Mouse (Mus musculus) kidney, postnatal 0 days (tissue): ENCODE results near the gene Myof. TPM values are rescaled to one million over a fixed set of nuclear protein-coding genes. Genes with fewer than 3 reads are reported as not detected.

ENCODE experiments used
- ATAC-seq: fragments of 200-750 bp; cut with Nextera tagmentation; replicated peaks from 2 replicates; pipeline ENCODE4 v1.8.0; 2017; ENCODE audit warnings: low read depth, moderate number of reproducible peaks, moderate TSS enrichment, moderate library complexity; ENCODE audit not compliant: low FRiP score
- DNase-seq: peaks from one replicate; pipeline ENCODE4 v3.0.0-alpha.2; 2016; ENCODE audit warnings: low spot score
- H3K27ac ChIP-seq: fragments of 300-500 bp; sonication (generic); 2 replicates; pipeline ENCODE4 v1.5.1; 2014; ENCODE audit warnings: mild to moderate bottlenecking
- H3K27me3 ChIP-seq: fragments of 300-500 bp; sonication (generic); 2 replicates; pipeline ENCODE4 v1.6.1; 2014; ENCODE audit warnings: low read length, mixed read lengths; ENCODE audit not compliant: insufficient read depth
- H3K36me3 ChIP-seq: fragments of 300-500 bp; sonication (generic); 2 replicates; pipeline ENCODE4 v1.6.1; 2014; ENCODE audit warnings: low read length, mixed read lengths; ENCODE audit not compliant: insufficient read depth
- H3K4me1 ChIP-seq: fragments of 300-500 bp; sonication (generic); replicated peaks from 2 replicates; pipeline ENCODE4 v1.6.1; 2014; ENCODE audit warnings: antibody characterized with exemption, low read length, mixed read lengths; ENCODE audit not compliant: insufficient read depth
- H3K4me2 ChIP-seq: fragments of 300-500 bp; sonication (generic); 2 replicates; pipeline ENCODE4 v1.6.1; 2014; ENCODE audit warnings: mild to moderate bottlenecking, low read length, moderate library complexity, mixed read lengths
- H3K4me3 ChIP-seq: fragments of 300-500 bp; sonication (generic); replicated peaks from 2 replicates; pipeline ENCODE4 v1.5.1; 2014; ENCODE audit warnings: low read depth, low read length
- H3K9ac ChIP-seq: fragments of 300-500 bp; sonication (generic); 2 replicates; pipeline ENCODE4 v1.6.1; 2014; ENCODE audit warnings: low read depth, low read length
- H3K9me3 ChIP-seq: fragments of 300-500 bp; sonication (generic); replicated peaks from 2 replicates; pipeline ENCODE4 v1.6.1; 2016; ENCODE audit warnings: low read length, inconsistent platforms, mixed read lengths
- CTCF ChIP-seq: IDR thresholded peaks from 2 replicates; pipeline ENCODE4 v1.5.1; 2016; ENCODE audit warnings: antibody characterized with exemption, low read depth, mild to moderate bottlenecking, moderate library complexity
- WGBS: fragments of 180-500 bp; shearing (Covaris S2); extraction: QIAGEN DNeasy Blood & Tissue Kit; methylation state at CpG from one replicate; pipeline ENCODE4 v1.1.7; 2014; 5-methylcytosine and 5-hydroxymethylcytosine counted together
- polyA plus RNA-seq: library from polyadenylated mRNA; unstranded; fragments of >200 nt; fragmentation: Nextera tagmentation; extraction: Ambion mirVana; gene quantifications from 2 replicates; pipeline ENCODE4 v1.2.1, GENCODE M21; 2015

Gene Myof
- 28.0 and 28.1 TPM in 2 replicates for polyA plus RNA-seq

DNA sequence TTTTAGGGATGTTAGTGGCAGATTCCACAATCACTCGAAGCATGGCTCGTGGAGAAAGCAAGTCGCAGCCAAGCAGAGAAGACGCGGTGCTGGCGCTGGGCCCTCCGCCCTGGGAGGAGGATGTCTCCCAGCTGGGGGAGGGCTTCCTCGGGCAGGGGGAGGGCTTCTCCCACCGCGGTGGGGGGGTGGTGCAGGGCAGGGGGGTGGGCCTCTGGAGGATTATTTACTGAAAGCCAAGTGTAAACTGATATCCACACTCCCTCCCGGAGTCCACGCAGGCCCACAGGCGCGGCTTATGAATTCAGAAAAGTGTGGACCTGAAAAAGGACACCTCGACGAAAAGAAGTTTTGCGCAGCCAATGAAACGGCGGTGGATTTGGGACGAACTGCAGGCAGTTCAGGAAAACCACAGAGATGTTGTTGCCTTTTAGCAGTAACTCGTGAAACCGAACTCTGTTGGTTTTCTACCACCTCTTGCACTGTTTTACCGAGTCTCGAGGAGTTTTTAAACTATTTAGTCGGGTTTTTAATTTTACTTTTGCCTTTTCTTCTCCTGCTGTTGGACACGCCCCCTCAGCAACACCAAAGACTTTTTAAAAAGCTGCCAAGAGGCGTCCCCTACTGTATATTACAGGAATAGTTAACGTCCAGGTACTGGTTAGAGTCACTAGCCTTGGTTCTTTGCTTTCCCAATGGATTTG, at the start of gene Myof:
Gene Myof (minus strand): TSS at position 297 of the 701 bp plus-strand sequence.
- no peaks in the 10 kb centered on the region for H3K9me3 ChIP-seq
- H3K27me3 ChIP-seq: no peaks in the 10 kb centered on the region
- WGBS: under 1% methylated on average over 28 of the region's 28 CpGs
- H3K36me3 ChIP-seq: no peaks in the 10 kb centered on the region
- peak within 1 kb of the TSS; percentile 80 for H3K27ac ChIP-seq
- ATAC-seq: peak; percentile 66
- peak; percentile 91 for DNase-seq
- H3K4me3 ChIP-seq: peak within 1 kb of the TSS; percentile 50
- no peaks in the 10 kb centered on the region; the same call in 1 of the 2 replicates for H3K4me1 ChIP-seq
- H3K9ac ChIP-seq: peak within 1 kb of the TSS; percentile 64
- peak within 1 kb of the TSS; percentile 85 for H3K4me2 ChIP-seq
- TF ChIP-seq CTCF: peak; percentile 77

DNA sequence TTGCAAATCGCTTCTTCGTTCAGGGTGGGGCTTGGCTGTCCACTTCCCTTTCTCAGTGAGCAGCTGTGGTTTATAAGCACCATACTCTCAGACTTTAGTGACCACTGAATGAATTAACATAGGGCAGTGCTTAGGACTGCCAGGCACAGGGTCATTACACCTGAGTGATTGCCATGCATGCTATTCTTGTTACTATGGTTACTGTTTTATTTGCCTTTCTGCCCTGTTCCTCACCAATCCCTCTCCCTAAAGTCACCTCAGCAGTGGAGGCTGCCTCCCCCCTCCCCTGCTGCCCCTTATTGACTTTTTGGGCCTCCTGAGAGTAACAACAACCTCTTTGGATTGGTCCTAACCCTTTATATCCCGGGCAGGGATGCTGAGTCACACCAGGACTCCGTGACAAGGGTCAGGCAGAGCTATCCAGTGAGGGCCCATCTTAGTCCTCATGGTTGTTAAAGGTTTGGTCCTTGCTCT, 48.2 kb upstream of the Myof start:
- ATAC-seq (peak; percentile 74; the same call in 1 of the 2 replicates), DNase-seq (peak; percentile 46)
- H3K9me3 ChIP-seq: no peaks in the 10 kb centered on the region
- WGBS: 24% methylated on average over 4 of the region's 4 CpGs
- no peak overlapping the region for H3K9ac ChIP-seq
- TF ChIP-seq CTCF: no peak
- H3K4me2 ChIP-seq: no peak overlapping the region
- no peaks in the 10 kb centered on the region for H3K4me1 ChIP-seq
- no peaks in the 10 kb centered on the region for H3K36me3 ChIP-seq
- no peak overlapping the region for H3K4me3 ChIP-seq
- no peaks in the 10 kb centered on the region for H3K27me3 ChIP-seq
- H3K27ac ChIP-seq: no peak overlapping the region

DNA sequence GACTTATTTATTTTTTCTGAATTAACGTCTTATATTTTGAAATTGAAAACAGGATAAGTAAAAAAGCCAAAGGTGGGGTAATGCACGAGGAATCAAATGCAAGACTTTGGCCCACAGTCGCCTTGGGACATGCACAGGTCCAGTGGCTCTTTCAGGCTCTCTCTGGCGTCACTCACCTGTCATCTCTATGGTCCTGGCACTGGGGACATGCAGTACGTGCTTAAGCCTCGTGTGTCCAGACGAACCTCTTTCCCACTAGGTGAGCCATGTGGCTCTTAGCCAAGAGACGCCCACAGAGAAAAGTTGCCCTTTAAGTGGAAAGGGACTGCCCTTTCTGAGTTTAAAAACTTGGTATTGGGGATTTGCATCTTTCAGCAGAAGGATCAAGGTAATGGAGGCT, 46.0 kb upstream of the Myof start:
- H3K36me3 ChIP-seq: no peaks in the 10 kb centered on the region
- no peak overlapping the region for H3K9ac ChIP-seq
- DNase-seq: no peak
- H3K9me3 ChIP-seq: no peaks in the 10 kb centered on the region
- H3K27me3 ChIP-seq: no peaks in the 10 kb centered on the region
- no peak overlapping the region for H3K4me3 ChIP-seq
- no peaks in the 10 kb centered on the region for H3K4me1 ChIP-seq
- no peak for ATAC-seq
- no peak overlapping the region for H3K4me2 ChIP-seq
- no peak overlapping the region for H3K27ac ChIP-seq
- WGBS: 78% methylated on average over 8 of the region's 8 CpGs
- no peak for TF ChIP-seq CTCF

DNA sequence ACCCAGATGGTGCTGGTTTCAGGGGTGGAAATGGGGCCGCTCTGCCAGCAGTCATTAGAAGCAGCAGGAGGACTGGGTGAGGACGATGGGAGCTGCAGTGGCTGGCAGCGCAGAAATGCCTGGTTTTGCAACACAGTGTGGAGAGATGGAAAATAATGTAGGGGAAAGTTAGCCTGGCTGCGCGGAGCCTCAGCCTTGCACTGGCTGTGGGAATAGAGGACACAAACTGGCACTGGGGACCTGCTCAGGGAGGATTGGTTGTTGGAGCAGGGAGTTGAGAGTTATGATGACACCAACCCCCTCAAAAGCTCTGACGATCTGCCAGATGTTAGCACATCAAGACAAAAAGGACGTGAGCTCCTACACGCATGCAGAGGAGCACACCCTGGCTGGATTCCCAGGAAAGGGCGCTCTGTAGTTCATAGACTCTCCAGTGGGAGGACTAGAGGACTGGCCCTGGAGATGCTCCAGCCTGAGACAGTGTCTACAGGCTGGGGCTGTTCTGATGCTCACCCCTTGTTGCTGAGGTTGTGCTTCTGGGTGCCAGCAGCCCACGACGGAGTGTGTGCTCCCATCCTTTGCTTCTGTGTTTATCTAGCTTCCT, 43.7 kb upstream of the Myof start:
- no peaks in the 10 kb centered on the region for H3K36me3 ChIP-seq
- H3K4me2 ChIP-seq: no peak overlapping the region
- WGBS: 49% methylated on average over 11 of the region's 11 CpGs
- ATAC-seq (peak; percentile 63; the same call in 1 of the 2 replicates), DNase-seq (peak; percentile 82)
- TF ChIP-seq CTCF: peak; percentile 73
- H3K27me3 ChIP-seq: no peaks in the 10 kb centered on the region
- no peak overlapping the region for H3K4me3 ChIP-seq
- H3K9ac ChIP-seq: no peak overlapping the region
- no peaks in the 10 kb centered on the region for H3K9me3 ChIP-seq
- H3K27ac ChIP-seq: no peak overlapping the region
- no peaks in the 10 kb centered on the region for H3K4me1 ChIP-seq

DNA sequence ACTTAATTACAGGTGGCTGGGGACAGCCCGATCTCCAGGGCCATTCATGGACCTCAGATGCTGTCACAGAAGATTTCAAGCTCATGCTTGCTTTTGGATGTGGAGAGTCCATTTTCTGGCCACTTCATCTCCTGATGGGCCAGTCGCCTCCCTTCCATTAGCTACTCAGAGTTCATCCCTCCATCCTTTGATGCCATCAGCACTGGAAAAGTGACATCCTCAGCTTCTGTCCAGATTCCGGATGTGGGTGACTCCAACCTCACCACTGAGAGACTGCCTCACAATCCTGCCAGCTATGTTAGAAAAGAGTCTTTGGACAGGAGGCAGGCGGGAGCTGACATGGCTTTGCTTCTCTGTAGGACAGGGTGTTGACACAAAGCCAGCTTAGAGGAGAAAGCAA, 42.5 kb upstream of the Myof start:
- no peak for ATAC-seq
- H3K36me3 ChIP-seq: no peaks in the 10 kb centered on the region
- no peak for DNase-seq
- H3K9me3 ChIP-seq: no peaks in the 10 kb centered on the region
- 91% methylated on average over 4 of the region's 4 CpGs for WGBS
- TF ChIP-seq CTCF: no peak
- no peak overlapping the region for H3K27ac ChIP-seq
- H3K4me1 ChIP-seq: no peaks in the 10 kb centered on the region
- no peaks in the 10 kb centered on the region for H3K27me3 ChIP-seq
- H3K4me2 ChIP-seq: no peak overlapping the region
- H3K9ac ChIP-seq: no peak overlapping the region
- no peak overlapping the region for H3K4me3 ChIP-seq

DNA sequence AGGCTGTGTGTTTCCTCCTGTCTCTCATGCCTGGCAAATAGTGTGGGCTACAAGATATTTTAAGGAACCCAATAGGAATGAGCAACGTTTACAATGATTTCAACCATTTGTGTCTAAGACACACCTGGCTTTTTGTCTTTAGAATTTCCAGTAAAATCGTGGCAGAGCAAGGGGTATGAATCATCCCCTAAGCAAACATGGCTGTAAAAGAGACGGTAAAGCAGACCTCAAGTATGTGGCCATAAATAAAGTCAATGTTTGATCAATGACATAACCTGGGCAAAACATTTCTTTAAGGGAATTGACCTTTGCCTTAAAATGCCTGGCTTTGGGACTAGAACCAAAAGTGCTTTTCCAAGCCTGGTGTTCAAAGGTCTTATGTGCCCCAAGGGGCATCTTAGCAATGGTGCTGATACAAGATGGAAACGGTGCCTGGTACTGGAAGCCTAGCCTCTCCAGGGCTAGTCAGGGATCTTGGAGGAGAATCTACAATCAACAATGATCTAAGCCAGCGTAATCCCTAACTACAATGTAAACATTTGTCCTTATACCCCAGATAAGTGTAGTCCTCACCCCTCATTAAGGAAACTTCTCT, 39.7 kb upstream of the Myof start:
- Histone ChIP-seq H3K27ac (no peak overlapping the region), H3K4me1 (no peaks in the 10 kb centered on the region), H3K9ac (no peak overlapping the region), H3K9me3 (no peaks in the 10 kb centered on the region), H3K4me3 (no peak overlapping the region), H3K27me3 (no peaks in the 10 kb centered on the region), H3K4me2 (no peak overlapping the region), H3K36me3 (no peaks in the 10 kb centered on the region)
- DNase-seq (no peak), ATAC-seq (no peak)
- WGBS: 42% methylated on average over 5 of the region's 5 CpGs
- no peak for TF ChIP-seq CTCF
